Mouse (Mus musculus): ENCODE measurements around the gene Zfhx3. TPM values are rescaled to one million over a fixed set of nuclear protein-coding genes. Genes with fewer than 3 reads are reported as not detected.

The Zfhx3 gene
- polyA plus RNA-seq, 1 experiment from 2014 or later: 1.2 TPM

DNA sequence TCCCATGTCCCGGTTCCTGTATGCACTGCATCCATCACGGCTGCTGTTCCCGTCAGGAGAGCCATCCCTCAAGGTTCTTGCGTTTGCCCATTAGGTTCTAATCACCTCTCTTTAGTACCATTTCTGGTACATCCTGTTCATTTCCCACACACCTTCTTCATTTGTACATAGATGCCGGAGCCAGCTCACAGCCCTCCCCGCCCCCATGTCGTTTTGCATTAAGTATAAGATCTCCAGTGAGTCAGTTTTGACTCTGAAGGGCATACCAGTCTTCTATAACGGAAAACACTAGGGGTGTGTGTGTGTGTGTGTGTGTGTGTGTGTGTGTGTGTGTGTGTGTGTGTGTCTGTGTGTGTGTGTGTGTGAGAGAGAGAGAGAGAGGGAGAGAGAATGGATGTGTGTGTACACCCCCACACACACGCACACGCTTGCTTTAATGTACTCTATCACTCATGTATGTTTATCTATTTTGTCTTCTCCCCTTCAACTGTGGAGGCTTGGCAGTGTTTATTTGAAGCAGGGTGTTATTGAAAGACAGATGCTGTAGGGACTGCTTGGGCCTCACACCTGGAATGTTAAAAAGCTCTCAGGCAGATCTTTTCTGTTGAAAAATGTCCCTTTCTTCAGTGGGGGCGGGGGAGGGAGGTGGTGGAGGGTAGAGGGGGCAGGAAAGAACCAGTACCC is 962.0 kb downstream of the Zfhx3 start:
- Histone ChIP-seq H3K4me1 (ENCODE audit: control insufficient read depth, low read depth, low read length) (no peaks in the 10 kb centered on the region), H3K4me2 (ENCODE audit: low read depth, low read length) (no peak overlapping the region), H3K36me3 (ENCODE audit: control insufficient read depth, insufficient read depth) (no peaks in the 10 kb centered on the region), H3K27ac (ENCODE audit: low read length) (no peak overlapping the region), H3K9me3 (replicated peaks; ENCODE audit: control insufficient read depth, low read length) (no peaks in the 10 kb centered on the region), H3K4me3 (ENCODE audit: low read depth, low read length) (no peak overlapping the region), H3K9ac (ENCODE audit: low read depth, low read length) (no peak overlapping the region), H3K27me3 (ENCODE audit: control insufficient read depth, insufficient read depth, low read depth, low read length) (no peaks in the 10 kb centered on the region)
- WGBS (ENCODE audit: insufficient replicate concordance): 68% methylated on average over 11 of the region's 11 CpGs
- no peak for ATAC-seq (ENCODE audit: low read depth)

DNA sequence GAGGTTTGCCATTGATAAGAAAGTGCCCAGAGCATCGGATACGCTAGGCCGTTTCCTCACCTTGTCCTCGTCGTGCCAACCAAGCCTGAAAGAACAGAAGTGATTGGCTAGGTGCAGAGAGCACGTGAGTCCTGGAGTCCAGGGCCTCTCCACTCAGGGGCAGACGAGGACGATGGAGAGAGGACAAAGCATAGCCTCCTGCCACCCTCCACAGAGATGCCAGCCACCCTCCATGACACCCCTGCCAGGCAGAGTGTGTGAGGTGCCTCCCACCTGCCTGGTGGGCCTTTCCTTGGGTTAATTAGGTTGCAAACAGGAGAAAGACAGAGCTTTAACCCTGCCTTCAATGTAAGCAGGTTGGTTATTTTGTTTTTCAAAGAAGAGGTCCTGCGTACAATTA is 965.6 kb downstream of the Zfhx3 start:
- H3K36me3 ChIP-seq (ENCODE audit: control insufficient read depth, insufficient read depth): no peaks in the 10 kb centered on the region
- no peaks in the 10 kb centered on the region for H3K27me3 ChIP-seq (ENCODE audit: control insufficient read depth, insufficient read depth, low read depth, low read length)
- WGBS (ENCODE audit: insufficient replicate concordance): 75% methylated on average over 9 of the region's 9 CpGs
- no peak overlapping the region for H3K9ac ChIP-seq (ENCODE audit: low read depth, low read length)
- H3K9me3 ChIP-seq (replicated peaks; ENCODE audit: control insufficient read depth, low read length): no peaks in the 10 kb centered on the region
- no peak for ATAC-seq (ENCODE audit: low read depth)
- H3K27ac ChIP-seq (ENCODE audit: low read length): no peak overlapping the region
- peaks cover 3% of the 10 kb centered on the region for H3K4me1 ChIP-seq (ENCODE audit: control insufficient read depth, low read depth, low read length)
- no peak overlapping the region for H3K4me3 ChIP-seq (ENCODE audit: low read depth, low read length)
- H3K4me2 ChIP-seq (ENCODE audit: low read depth, low read length): no peak overlapping the region

DNA sequence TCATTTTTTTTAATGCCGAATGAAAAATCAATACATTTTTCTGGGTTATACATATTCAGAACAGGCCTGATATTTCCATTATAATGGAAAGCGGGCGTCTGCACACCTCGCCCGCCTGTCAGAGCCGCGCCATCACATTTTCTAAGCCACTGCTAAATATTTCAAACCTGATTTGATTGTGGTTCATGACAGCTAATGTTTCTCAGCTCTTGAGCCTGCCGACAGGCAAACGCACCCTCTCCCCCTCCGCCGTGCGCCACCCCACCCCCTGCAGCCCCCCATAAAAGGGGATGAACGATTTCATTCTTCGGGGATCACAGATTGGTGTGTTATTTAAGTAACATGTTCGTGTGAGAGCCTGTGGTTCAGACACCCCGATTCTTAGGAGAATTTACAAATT is 966.1 kb downstream of the Zfhx3 start:
- no peak overlapping the region for H3K4me2 ChIP-seq (ENCODE audit: low read depth, low read length)
- no peak overlapping the region for H3K4me3 ChIP-seq (ENCODE audit: low read depth, low read length)
- no peaks in the 10 kb centered on the region for H3K9me3 ChIP-seq (replicated peaks; ENCODE audit: control insufficient read depth, low read length)
- ATAC-seq (ENCODE audit: low read depth): no peak
- H3K9ac ChIP-seq (ENCODE audit: low read depth, low read length): no peak overlapping the region
- no peaks in the 10 kb centered on the region for H3K27me3 ChIP-seq (ENCODE audit: control insufficient read depth, insufficient read depth, low read depth, low read length)
- no peaks in the 10 kb centered on the region for H3K36me3 ChIP-seq (ENCODE audit: control insufficient read depth, insufficient read depth)
- H3K27ac ChIP-seq (ENCODE audit: low read length): no peak overlapping the region
- H3K4me1 ChIP-seq (ENCODE audit: control insufficient read depth, low read depth, low read length): peaks cover 3% of the 10 kb centered on the region
- 74% methylated on average over 16 of the region's 16 CpGs for WGBS (ENCODE audit: insufficient replicate concordance)

DNA sequence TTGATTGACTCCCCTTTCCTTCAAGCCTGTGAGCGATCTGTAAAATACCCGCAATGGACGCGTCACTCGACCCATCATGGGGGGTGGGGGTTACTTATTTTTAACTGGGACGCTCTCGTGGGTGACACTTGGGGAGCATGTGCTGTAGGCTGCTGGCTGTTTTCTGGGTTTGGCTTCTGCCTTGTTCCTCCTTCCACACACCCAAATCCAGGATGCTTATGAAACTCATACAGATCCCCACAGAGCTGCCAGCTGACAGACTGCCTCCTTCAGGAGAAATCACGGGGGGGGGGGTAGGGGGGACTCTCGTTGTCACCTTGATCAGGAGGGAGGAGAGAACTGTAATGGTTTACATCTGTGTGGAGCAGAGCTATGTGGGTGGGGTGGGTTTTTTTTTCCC is 966.6 kb downstream of the Zfhx3 start:
- no peak for ATAC-seq (ENCODE audit: low read depth)
- no peak overlapping the region for H3K4me2 ChIP-seq (ENCODE audit: low read depth, low read length)
- H3K4me1 ChIP-seq (ENCODE audit: control insufficient read depth, low read depth, low read length): peaks cover 3% of the 10 kb centered on the region
- 66% methylated on average over 9 of the region's 9 CpGs for WGBS (ENCODE audit: insufficient replicate concordance)
- no peaks in the 10 kb centered on the region for H3K9me3 ChIP-seq (replicated peaks; ENCODE audit: control insufficient read depth, low read length)
- no peak overlapping the region for H3K4me3 ChIP-seq (ENCODE audit: low read depth, low read length)
- H3K36me3 ChIP-seq (ENCODE audit: control insufficient read depth, insufficient read depth): no peaks in the 10 kb centered on the region
- no peak overlapping the region for H3K27ac ChIP-seq (ENCODE audit: low read length)
- no peak overlapping the region for H3K9ac ChIP-seq (ENCODE audit: low read depth, low read length)
- H3K27me3 ChIP-seq (ENCODE audit: control insufficient read depth, insufficient read depth, low read depth, low read length): no peaks in the 10 kb centered on the region

DNA sequence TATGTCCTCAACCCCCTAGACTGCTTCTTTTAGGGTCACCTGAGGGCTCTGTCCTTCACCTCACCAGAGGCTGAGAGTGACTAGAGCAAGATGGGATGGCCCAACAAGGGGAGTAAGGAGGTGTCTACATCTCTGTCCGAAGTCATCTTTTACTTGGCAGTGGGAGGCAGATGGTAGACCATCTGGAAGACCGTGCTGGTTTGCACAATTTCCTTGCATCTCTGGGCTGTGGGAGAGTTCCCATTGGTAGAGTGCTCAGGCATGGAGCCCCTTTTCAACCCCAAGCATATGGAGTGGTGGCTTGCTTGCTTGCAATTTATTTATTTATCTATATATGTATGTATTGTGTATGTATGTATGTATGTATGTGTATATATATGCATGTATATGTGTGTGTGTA is 967.0 kb downstream of the Zfhx3 start:
- Histone ChIP-seq H3K27ac (ENCODE audit: low read length) (no peak overlapping the region), H3K4me1 (ENCODE audit: control insufficient read depth, low read depth, low read length) (peaks cover 3% of the 10 kb centered on the region), H3K36me3 (ENCODE audit: control insufficient read depth, insufficient read depth) (no peaks in the 10 kb centered on the region), H3K9me3 (replicated peaks; ENCODE audit: control insufficient read depth, low read length) (no peaks in the 10 kb centered on the region), H3K4me2 (ENCODE audit: low read depth, low read length) (no peak overlapping the region), H3K9ac (ENCODE audit: low read depth, low read length) (no peak overlapping the region), H3K4me3 (ENCODE audit: low read depth, low read length) (no peak overlapping the region), H3K27me3 (ENCODE audit: control insufficient read depth, insufficient read depth, low read depth, low read length) (no peaks in the 10 kb centered on the region)
- no peak for ATAC-seq (ENCODE audit: low read depth)
- WGBS (ENCODE audit: insufficient replicate concordance): 61% methylated on average over 2 of the region's 2 CpGs

DNA sequence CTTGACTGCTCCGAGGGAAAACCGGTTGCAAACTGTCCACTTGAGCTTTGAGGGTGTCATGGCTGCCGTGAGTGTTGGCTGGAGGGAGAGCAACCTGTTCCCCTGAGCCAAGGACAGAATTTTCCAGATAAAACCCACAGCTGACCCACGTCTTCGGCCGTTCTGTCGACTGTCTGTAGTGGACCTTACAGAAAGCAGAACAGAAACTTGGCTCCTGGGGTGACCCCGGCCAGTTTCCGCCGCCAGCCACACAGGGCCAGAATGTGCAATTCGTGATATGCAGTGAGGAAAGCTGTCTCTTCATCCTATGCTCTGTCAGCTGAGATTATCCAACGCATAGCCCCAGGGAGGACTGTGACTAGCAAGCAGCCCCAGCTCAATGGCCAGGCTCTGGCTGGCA is 968.4 kb downstream of the Zfhx3 start:
- Histone ChIP-seq H3K4me3 (ENCODE audit: low read depth, low read length) (no peak overlapping the region), H3K27me3 (ENCODE audit: control insufficient read depth, insufficient read depth, low read depth, low read length) (no peaks in the 10 kb centered on the region), H3K4me1 (ENCODE audit: control insufficient read depth, low read depth, low read length) (peaks cover 3% of the 10 kb centered on the region), H3K9ac (ENCODE audit: low read depth, low read length) (no peak overlapping the region), H3K36me3 (ENCODE audit: control insufficient read depth, insufficient read depth) (no peaks in the 10 kb centered on the region), H3K9me3 (replicated peaks; ENCODE audit: control insufficient read depth, low read length) (no peaks in the 10 kb centered on the region), H3K27ac (ENCODE audit: low read length) (0 out of 2 replicates have a peak overlapping the region, but pooled peaks have one; percentile 24), H3K4me2 (ENCODE audit: low read depth, low read length) (no peak overlapping the region)
- peak; percentile 45; the same call in 1 of the 2 replicates for ATAC-seq (ENCODE audit: low read depth)
- 61% methylated on average over 12 of the region's 12 CpGs for WGBS (ENCODE audit: insufficient replicate concordance)

DNA sequence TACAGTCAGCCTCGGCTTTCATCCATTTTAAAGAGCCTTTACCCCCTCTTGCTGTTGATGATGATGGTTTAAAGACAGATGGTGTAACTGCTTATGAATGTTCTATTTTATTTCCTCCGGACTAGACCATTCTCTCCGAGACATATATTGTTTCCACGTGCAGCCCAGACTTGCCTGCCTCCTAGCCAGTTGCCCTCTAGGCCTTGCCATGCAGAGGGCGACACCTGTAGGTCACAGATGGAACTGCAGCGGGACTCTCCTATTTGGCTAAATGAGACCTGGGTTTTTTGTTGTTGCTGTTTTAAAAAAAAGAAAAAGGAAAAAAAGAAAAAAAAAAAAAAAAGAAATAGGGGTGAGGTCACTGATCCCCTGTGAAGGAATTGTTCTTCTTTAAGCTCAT is 969.1 kb downstream of the Zfhx3 start:
- peaks cover 3% of the 10 kb centered on the region for H3K4me1 ChIP-seq (ENCODE audit: control insufficient read depth, low read depth, low read length)
- no peak; the same call in 1 of the 2 replicates for ATAC-seq (ENCODE audit: low read depth)
- no peaks in the 10 kb centered on the region for H3K27me3 ChIP-seq (ENCODE audit: control insufficient read depth, insufficient read depth, low read depth, low read length)
- H3K4me3 ChIP-seq (ENCODE audit: low read depth, low read length): no peak overlapping the region
- no peak overlapping the region for H3K27ac ChIP-seq (ENCODE audit: low read length)
- H3K9ac ChIP-seq (ENCODE audit: low read depth, low read length): no peak overlapping the region
- WGBS (ENCODE audit: insufficient replicate concordance): 12% methylated on average over 6 of the region's 6 CpGs
- no peaks in the 10 kb centered on the region for H3K9me3 ChIP-seq (replicated peaks; ENCODE audit: control insufficient read depth, low read length)
- no peak overlapping the region for H3K4me2 ChIP-seq (ENCODE audit: low read depth, low read length)
- H3K36me3 ChIP-seq (ENCODE audit: control insufficient read depth, insufficient read depth): no peaks in the 10 kb centered on the region

DNA sequence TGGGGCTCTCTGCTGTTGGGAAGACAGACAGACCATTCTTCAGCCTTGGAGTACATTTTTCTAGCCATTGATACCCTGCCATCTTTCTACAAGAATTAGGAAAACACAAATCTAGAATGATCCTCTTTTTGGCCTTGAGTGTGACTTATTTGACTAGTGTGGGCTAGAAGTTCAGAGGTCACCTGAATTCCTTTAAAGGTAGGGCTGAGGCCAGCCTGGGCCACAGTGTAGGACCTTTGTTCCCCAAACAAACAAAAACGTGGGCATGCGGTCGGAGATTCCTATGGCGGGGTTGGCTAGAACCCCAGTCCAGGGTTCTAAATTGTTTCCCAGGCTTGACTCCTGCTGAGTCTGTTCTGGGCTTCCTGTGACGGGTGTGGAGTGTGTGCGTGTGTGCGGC is 970.6 kb downstream of the Zfhx3 start:
- Histone ChIP-seq H3K36me3 (ENCODE audit: control insufficient read depth, insufficient read depth) (no peaks in the 10 kb centered on the region; the same call in 1 of the 2 replicates), H3K27me3 (ENCODE audit: control insufficient read depth, insufficient read depth, low read depth, low read length) (no peaks in the 10 kb centered on the region), H3K9me3 (replicated peaks; ENCODE audit: control insufficient read depth, low read length) (no peaks in the 10 kb centered on the region), H3K4me3 (ENCODE audit: low read depth, low read length) (no peak overlapping the region), H3K9ac (ENCODE audit: low read depth, low read length) (no peak overlapping the region), H3K4me1 (ENCODE audit: control insufficient read depth, low read depth, low read length) (peaks cover 3% of the 10 kb centered on the region), H3K27ac (ENCODE audit: low read length) (no peak overlapping the region), H3K4me2 (ENCODE audit: low read depth, low read length) (no peak overlapping the region)
- ATAC-seq (ENCODE audit: low read depth): peak; percentile 65
- WGBS (ENCODE audit: insufficient replicate concordance): 68% methylated on average over 7 of the region's 7 CpGs

DNA sequence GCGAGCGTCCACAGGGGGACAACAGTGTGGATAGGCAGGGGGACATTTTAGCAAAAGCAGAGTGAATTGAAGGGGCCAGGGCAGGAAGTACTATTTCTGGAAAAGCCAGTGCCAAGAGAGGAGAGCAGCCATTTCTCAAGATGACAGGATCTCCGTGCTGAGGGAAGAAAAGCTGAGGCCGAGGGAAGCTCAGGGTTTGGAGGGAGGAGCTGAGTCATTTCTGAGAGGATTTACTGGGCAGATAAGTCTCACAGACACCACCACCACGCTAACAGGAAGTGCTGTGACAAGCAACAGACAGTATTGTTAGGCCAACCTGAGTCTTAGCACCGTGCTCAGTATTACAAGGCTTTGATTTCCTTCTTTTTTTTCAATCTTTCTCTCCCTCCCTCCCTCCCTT is 973.0 kb downstream of the Zfhx3 start:
- Histone ChIP-seq H3K27me3 (ENCODE audit: control insufficient read depth, insufficient read depth, low read depth, low read length) (no peaks in the 10 kb centered on the region), H3K36me3 (ENCODE audit: control insufficient read depth, insufficient read depth) (no peaks in the 10 kb centered on the region; the same call in 1 of the 2 replicates), H3K4me2 (ENCODE audit: low read depth, low read length) (no peak overlapping the region), H3K9me3 (replicated peaks; ENCODE audit: control insufficient read depth, low read length) (no peaks in the 10 kb centered on the region), H3K27ac (ENCODE audit: low read length) (no peak overlapping the region; the same call in 1 of the 2 replicates), H3K4me1 (ENCODE audit: control insufficient read depth, low read depth, low read length) (peaks cover 3% of the 10 kb centered on the region), H3K4me3 (ENCODE audit: low read depth, low read length) (no peak overlapping the region), H3K9ac (ENCODE audit: low read depth, low read length) (no peak overlapping the region)
- ATAC-seq (ENCODE audit: low read depth): peak; percentile 32; the same call in 1 of the 2 replicates
- whole genome bisulfite sequencing (ENCODE audit: insufficient replicate concordance): 18% methylated on average over 6 of the region's 6 CpGs
